Mouse (Mus musculus) cerebellum, adult 9-10 months (tissue): ENCODE data around the gene Nav2.
A peak's percentile ranks its signal among the peaks of the same experiment; 100 is the strongest.

ENCODE experiments used
- DNase-seq: peaks from one replicate; pipeline ENCODE4 v3.0.0; 2022

The Nav2 gene

DNA sequence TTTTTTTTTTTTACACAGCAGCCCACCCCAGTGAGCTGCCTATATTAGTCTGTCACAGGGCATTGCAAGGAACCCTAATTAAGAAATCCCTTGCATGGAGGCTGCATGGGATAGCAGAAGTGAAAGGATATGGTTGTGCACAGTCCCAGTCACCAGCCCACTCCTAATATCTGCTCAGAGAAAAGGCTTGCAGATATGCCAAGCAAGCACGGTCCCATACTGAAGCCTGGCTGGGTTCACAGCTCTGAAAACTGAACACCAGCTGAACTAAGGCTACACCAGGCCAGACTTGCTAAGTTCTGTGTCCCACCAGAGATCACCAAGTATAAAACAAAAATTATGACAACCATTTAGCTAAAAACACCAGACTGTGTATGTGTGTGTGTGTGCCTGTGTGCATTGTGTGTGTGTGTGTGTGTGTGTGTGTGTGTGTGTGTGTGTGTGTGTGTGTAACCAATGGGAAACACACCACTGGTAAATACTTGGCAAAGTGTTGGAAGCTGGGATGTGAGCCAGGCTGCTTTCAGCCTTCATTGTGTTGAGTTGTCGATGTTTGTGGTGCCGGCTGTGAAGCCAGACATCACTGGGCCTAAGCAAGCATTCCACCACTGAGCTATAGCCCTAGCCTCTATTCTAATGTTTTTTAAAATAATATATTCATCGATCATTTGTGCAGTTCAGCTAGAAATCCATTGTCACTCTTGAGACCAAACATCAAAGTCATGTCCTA lies 156.4 kb downstream of the Nav2 start:
- DNase-seq: peak; percentile 35

DNA sequence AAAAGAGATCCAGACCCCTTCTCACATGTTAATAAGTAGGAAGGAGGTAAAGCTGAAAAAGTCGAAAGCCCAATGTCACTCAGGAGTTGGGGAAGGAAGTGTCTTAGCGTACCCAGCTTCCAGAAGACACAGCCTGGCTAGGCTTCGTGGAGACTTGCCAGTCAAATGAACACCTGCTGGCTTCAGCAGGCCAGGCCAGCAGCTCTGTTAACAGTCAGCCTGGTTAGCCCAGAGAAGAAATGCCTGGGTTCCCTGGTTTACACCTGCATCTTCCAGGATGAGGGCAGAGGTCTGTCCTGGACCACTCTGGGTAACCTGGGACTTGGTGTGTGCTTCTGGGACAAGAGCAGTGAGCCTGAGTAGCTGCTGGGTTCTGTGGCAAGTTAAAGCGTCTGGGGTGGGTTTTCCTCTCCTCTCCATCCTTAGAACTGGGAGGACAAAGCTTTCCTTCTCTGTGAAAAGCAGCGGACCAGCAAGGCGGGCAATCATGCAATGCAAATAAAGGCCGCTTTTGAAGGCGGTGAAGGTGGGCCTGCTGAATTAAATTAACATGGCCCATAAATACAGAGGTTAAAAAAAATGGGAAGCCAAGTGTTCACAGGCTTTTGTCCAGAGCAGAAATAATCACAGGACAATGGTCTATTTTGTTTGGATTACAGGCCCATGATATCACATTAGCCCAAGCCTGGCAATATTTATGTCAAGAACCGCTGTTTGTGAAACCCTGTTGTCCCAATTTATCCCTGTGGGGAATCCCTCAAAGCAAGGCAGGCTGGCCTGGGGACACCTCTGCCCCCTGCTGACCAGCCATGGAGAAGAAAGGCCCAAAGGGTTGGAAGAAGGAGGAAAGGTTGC lies 157.3 kb downstream of the Nav2 start:
- DNase-seq: peak; percentile 76

DNA sequence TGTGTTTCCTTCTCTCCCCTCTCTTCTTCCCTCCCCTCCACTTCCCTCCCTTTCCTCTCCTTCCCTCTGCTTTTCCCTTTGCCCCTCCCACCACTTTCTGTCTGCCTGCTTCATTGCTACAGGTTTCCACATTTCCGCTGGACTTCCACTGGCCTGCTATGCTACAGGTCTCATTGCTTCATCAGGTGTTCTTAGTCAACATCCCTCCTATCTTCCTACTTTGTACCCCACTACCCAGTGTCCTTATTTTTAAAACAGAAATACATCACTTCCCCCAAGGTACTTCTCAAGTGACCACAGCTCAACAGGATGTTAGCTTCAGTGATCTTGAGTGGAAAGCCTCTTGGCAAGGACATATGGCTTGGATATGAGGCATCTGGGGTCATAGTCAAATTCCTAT lies 158.3 kb downstream of the Nav2 start:
- DNase-seq: no peak

DNA sequence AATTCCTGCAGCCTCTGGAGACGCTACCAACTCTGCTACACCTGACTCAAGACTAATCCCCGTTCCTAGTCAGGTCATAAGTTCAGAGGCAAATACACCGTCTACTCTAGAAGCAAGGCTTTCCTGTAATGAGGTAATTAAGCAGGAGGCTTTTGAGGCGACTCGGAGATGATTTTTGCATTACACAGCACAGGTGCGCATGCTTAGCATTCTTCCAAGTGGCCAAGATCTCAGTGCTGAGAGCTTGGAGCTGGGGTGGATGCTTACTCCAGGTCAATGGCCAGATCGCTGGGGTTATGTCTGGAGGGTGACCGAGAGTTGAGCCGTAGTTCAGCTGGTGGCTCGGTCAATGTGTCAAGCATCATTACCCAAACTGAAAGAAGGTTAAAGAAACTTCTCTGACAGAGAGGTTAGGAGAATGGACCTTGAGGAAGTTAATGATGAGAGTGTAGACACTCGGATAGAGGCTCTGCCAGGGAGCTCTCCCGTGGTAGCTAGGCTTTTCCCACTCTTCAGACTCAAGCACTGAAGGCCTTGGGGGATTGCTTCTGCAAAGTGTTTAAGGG lies 161.0 kb downstream of the Nav2 start:
- no peak for DNase-seq

DNA sequence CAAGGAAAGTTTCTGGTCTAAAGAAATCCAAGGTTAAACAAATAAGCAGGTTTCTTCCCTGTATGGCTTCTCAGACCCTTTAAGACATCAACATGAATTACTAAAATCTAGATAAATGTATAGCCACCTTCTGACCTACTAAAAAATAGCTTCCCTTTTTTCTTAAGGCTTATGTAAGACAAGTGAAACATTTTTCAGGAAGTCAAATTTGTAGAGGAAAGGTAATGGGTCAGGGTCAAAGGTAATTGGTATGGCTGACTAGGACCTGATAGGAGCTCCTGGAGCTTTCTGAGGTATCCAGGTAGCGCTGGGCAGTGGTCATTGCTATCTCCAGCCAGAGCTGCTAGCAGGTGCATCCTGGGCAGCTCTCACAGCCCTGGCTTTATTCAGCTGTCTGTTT lies 162.1 kb downstream of the Nav2 start:
- DNase-seq: no peak

DNA sequence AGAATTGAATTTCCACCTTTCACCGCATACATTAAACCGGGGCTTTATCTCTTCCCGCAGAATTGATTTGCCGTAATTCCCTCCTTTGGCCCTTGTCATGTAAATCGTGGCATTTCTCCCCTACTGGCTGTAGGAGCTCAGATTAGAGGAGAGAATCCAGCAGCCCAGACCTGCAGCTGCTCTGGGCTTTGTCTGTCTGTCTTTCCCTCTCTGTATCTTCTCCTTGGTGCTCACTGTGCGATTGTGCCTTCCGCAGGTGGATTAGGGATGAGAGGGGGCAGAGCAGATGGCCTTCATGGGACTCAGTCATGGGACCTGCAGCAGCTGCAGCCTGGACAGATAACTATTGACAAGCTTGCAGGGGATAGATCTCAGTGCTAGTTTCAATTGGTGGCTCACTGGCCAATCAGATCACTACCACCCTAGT lies 162.6 kb downstream of the Nav2 start:
- no peak for DNase-seq

DNA sequence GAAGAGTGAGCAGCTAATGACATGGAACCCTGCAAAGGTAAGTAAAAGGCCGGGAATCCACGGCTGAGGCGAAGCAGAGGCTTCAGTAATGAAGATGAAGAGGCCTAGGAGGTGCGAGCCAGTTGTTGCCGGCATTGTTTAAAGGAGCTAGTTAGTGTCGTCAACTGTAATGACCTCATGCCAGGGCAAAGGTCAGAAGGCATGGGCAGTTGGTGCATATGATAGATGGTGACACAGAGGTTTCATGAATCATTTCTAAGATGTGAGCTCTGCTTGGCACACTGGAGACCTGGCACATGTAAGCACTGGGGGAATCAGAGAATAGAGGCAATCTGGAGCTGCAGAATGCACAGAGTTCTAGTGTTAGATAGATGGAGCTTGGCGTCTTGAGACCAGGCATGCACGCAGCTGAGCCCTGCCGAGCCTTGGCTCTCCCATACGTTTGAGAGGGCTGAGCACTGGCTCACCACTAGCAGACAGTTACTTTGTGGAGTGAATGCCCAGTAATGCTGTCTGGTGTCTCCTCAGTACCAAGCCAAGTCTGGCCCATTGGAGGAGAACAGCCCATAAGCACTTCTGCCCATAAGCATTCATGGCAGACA lies 166.9 kb downstream of the Nav2 start:
- no peak for DNase-seq

DNA sequence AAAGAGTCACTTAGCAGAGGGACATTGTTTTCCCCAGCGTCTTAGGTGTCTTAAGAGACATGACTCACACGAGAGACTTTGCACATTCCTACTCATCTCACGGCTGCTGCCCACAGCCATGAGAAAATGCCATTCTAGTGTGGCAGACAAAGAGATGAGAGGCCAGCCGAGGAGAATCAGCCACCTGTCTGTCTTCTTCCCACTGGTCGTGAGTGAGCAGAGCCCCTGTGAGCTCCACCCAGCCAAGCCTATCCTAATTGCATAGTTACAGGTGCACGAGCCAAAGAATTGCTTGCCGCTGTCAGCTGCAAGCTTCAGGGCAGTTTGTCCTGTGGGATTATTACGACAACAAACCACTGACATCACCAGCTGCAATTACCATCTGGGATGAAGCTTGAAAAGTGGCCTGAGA lies 167.8 kb downstream of the Nav2 start:
- DNase-seq: no peak

DNA sequence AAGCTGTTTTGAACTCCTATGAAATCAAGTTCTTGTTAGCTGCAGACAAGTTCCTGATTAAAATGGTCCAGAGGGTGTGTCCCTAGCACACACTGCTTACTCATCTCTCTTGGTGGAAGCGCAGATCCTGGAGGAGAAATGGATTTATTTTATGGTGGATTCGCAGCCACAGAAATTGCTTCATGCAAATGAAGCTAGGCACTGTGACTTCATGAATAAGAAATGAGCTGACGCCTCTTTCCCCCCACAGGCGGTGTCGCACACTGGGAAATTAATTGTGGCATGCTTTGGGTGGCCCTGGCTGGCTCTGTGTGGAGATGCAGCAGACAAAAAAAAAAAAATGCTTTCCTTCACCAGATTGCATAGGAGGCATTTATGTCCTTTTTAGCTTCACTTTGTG lies 170.4 kb downstream of the Nav2 start:
- no peak for DNase-seq

DNA sequence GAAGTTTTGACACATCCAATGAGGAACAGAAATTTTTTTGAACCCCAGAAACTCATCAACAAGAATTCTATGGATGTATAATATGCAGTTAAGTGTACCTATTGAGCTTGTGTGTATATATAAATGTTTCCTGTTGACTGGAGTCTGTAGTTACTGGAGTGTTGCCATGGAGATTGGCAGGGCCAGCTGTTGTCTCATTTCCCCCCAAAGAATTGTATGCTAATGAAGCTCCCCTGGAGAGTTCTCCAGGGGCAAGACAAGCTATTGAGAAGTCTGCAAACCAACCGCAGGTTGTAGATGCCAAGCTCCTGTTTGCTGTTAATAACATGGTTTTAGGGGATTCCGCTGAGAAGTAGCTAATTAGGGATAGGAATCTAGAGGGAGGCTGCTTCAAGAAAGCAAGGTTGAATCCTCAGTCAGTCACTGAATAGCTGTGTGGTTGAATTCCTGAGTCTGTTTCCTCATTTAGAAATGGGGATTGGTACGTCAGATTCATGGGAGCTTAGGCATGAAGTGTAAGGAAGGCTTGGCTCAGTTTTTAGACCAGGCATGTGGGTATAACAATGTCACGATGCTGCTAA lies 174.2 kb downstream of the Nav2 start:
- no peak for DNase-seq

DNA sequence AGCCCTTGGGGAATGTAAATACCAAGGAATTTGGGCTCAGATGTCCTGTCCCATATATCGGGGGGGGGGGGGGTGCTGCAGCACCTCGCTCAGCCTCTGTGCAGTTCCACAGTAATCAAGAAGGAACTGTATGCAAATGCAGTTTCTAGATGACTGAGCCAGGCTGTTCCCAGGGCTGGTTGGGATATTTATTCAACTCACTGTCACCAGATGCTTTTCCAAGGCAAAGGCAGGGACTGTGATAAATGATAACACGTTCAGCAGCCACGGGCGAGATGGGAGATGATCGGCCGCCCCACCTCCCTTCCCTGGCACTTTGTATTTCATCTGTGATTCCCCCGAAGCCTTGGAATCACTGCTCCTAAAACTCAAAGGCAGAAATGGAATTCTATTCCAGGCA lies 176.3 kb downstream of the Nav2 start:
- no peak for DNase-seq

DNA sequence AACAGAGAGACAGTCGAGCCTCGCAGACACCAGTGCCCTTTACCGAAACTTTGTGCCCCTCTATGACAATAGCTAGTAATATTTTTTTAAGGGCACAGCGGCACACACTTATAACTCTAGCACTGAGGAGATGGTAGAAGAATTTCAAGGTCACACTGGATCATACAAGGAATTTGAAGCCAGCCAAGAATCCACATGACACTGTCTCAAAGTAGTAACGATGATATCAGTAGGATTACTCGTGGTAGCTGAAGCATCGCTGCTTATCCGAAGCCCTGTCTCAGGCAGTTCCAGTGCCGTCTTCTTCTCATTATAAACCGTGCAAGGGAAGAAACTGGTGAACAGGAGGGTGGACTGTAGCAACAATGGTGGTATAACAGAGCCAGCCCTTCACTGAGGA lies 177.2 kb downstream of the Nav2 start:
- DNase-seq: no peak

DNA sequence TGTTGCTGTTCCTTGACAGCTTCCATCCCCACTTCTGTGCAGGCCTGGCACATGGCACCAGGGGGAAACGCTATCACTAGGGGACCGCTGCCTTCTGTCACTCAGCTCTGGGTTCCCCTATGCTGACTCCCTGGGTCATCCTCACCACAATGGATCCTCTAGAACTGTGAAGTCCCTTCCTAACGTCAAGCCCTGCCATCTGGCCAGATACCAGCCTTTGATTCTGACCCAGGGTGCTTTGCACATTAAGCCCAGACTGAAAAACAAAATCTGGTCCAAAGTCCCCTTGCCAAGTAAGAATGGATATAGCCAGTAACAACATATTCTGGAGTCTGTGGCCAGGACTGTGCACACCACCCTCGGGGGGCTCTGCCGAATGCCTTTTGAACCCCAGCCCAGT lies 178.6 kb downstream of the Nav2 start:
- peak; percentile 73 for DNase-seq

DNA sequence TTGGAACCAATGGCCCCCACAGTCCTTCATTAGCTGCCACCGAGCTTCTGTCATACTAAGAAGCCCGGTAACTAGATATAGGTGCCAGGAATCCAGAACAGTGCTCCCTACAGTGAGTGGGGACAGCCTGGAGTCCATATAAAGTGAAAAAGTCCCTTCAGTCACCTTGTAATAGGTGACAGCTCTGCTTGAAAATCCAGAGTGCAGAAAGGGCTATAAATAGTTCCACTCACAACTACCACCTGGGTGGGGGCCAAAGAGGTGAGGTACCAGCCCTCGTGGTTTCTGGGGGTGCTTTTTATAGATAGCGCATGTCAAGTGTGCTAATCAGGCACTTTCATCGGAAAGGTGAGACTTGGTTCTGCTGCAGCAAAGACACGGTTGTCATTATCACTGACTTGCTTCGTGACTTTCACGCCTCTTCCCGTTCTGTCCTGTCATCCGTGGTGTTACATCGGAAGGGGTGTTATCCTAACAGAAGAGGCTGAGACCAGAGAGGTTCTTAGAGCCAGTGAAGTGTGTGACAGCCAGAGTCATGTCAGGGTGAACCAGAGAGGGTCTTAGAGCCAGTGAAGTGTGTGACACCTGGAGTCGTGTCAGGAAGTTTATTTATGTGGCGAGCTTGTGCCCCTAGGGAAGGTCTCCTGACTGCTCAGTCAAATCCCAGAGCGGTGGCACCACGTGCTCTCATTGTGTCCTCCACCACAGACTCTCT lies 179.8 kb downstream of the Nav2 start:
- no peak for DNase-seq

DNA sequence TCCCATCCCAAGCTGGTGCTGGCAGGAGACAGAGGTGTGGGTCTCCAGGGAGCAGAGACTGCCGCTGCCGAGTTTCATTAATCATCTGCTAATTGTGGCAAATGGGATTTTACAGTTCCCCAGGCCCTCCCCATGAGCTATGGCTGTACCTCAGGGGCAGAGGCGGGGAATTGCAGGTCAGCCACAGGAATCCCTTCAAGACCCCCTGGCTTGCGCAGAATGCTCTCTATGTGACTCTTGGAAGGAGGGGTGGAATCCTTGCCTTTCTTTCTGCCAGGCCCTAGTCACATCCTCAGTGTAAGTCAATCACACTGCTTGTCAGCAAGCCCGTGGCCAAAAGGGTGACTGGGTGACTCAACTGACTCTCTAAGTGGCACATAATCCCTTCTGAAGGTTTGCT lies 182.9 kb downstream of the Nav2 start:
- no peak for DNase-seq

DNA sequence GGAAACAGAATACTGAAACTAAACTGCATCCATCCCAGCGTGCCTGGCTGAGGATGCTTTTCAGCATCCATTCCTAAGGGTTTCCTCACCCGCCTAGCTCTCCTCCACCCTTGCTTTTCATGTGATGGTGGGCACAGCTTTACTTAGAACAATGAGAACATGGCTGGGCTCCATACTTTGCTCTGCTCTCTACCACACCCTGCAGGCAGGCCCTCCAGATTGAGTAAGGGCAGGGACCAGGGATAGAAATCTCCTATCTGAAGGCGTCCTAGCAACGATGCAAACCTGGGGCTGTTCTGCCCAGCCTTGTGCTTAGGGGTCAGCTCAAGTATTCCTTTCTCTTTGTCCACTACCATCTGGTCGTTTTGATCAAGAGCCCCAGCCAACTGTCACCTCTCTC lies 183.4 kb downstream of the Nav2 start:
- DNase-seq: no peak

DNA sequence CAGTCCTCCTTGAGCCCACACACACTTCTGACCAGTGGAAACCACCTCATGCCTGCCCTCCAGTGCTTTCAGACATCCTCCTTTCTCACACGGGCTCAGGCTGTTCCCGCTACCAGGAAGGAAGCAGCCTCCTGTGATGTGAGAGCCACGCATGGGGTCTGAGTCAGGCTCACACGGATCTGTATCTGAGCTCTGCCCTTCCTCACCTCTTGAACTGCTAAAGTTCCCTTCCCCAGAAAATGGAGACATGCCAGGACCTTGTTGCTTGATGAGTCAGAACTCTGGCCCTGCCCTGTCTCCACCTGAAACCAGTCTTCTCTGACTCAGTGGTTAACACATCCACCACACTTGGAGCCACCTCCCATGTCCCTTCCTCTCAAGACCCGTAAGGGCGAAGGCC lies 185.1 kb downstream of the Nav2 start:
- DNase-seq: peak; percentile 31

DNA sequence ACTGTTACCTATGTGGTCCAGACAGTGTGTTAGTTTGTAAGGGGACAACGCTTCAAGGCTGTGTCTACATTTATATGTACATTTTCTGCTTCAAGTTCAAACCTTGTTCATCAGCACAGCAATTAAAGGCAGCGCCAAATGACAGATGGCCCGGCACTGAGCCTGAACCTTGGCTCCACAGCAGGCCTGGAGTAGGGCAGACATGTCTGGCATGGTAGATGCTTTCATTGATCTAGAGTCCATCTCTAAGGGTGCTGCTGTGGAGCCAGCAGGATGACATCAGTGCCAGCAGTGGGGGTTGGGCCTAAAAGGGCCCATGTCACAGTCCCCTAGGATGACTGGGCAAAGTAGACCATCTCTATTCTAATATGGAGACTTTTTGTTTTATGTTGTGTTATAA lies 186.0 kb downstream of the Nav2 start:
- DNase-seq: peak; percentile 87

DNA sequence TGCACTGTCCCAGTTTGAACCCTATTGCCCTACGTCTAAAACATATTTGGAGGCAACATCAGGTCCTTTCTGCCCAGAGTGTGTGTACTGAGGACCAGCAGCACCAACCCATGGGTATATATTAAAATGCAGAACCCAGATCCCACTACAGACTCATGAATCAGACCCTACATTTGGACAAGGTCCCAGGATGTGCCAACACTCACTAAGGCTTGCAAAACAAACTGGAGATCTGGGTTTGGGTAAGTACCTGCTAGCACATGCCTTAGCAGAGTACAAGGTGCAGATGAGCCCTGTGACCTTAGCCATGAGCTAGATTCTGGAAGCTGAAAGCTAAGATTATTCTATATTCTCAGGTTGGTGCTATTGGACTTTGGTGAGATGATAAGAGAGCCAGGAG lies 192.8 kb downstream of the Nav2 start:
- no peak for DNase-seq

DNA sequence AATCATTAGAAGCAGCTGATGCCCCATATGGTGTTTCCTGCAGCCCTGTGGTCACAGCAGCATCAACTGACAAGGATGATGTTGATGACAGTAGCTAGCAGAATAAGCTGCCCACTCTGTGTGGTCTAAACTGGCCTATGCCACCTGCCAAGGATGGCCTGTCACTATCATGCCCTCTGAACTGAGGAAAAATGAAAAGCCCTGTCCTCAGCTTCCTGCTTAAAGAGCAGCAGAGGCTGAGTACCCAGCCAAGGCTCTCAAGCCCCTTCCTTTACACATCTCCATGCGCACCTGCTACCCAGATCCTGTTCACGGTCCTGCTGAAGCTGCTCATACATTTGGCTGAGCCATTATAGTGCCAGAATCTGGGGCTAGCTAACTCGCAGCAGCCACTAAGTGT lies 193.7 kb downstream of the Nav2 start:
- DNase-seq: no peak

DNA sequence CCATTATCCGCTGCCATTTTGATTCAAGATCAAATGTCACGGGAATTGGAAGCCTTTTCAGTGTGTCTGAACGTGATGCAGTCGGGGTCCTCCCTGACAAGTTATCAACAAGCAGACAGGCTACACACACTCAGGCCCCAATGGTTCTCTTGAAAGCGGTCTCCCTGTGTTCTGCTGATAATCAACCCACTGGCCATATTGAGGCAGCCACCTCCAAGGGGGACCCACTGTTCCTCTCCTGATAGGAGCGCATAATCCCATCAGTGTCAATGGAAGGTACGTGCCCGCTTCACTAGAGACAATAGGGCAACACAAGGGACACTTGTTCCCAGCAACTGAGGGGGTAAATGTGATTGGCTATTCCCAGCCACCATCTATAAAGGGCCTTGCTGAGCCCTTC lies 195.9 kb downstream of the Nav2 start:
- DNase-seq: no peak

DNA sequence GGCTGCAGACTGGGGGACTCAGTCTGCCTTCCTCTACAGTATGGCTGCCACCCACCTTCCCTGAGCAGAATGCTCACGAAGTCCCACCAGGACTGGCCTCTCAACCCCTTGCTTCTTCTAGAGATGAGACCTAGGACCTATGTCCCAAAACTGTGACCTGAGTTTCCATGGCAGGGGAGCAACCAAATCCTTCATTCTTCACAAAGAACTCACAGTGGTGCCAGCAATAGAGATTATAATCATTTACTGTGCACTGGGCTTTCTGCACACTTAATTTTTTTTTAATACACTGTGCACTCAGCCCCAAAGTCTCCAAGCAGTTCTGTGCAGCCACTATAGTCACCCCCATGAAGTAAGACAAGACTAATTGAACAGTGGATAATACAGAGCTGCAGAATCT lies 196.3 kb downstream of the Nav2 start:
- DNase-seq: no peak

DNA sequence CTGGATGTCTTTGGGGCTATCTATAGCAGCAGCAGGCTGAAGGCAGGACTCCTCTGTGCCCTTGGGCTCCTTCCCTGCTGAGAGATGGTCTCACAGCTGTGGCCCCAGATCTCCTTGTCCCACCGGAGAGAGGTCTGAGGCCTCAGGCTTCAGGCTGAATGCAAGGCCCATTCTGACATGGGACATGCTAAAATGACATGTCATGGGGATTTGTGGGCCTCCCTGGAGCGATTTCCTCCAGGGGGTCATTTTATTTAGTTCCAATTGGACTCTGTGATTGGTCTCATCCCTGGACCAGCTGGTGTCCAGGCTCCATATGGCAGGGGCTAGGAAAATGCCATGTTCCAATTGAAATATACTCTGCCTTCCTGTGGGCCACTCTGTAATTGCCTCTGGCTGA lies 197.0 kb downstream of the Nav2 start:
- DNase-seq: no peak
